ENCODE assay signal across 22 mouse cellular contexts in genomic region chr7:98740363-98740762, GRCm38 (mm10). TPM values are rescaled to one million over a fixed set of nuclear protein-coding genes. Genes with fewer than 3 reads are reported as not detected.
DNase-seq lines count a peak whose midpoint lies in the region; ATAC-seq and TF ChIP-seq lines count a peak whose summit lies in the region.
"Had no signal": no experiment of that assay in that cellular context is flagged by ENCODE, and none has a peak within 500 bp of the region (broad histone marks: within the 10 kb centered on the region; RNA-seq: fewer than 3 reads in every experiment).

No protein-coding gene starts in this region.

- ATAC-seq in kidney, embryonic 15.5 days (replicated peaks; ENCODE audit: low FRiP score): peak; percentile 60
- no peak for ATAC-seq in limb, embryonic 11.5 days (ENCODE audit: insufficient number of reproducible peaks, low FRiP score, low TSS enrichment, low read depth)
- ATAC-seq in forebrain, postnatal 0 days: no peak
- ATAC-seq: forebrain, embryonic 15.5 days had no signal

- no peaks in the 10 kb centered on the region for H3K9me3 ChIP-seq in kidney, embryonic 15.5 days (replicated peaks)
- peaks cover 10% of the 10 kb centered on the region for H3K9me3 ChIP-seq in E14TG2a.4 (ENCODE audit: low read length)
- no peaks in the 10 kb centered on the region for H3K9me3 ChIP-seq in limb, embryonic 11.5 days (ENCODE audit: control insufficient read depth, low read length)
- no peaks in the 10 kb centered on the region for H3K9me3 ChIP-seq in forebrain, postnatal 0 days (ENCODE audit: low read length)
- H3K9me3 ChIP-seq: embryonic facial prominence, embryonic 13.5 days; forebrain, embryonic 15.5 days; G1E; hindbrain, embryonic 13.5 days; limb, embryonic 15.5 days; liver, embryonic 15.5 days; stomach, embryonic 15.5 days had no signal

- 6% methylated on average over 5 of the region's 5 CpGs for WGBS in kidney, embryonic 15.5 days
- 3% methylated on average over 5 of the region's 5 CpGs for WGBS in limb, embryonic 11.5 days
- WGBS in forebrain, postnatal 0 days: 21% methylated on average over 5 of the region's 5 CpGs

- H3K9ac ChIP-seq in kidney, embryonic 15.5 days: no peak overlapping the region
- no peak overlapping the region for H3K9ac ChIP-seq in limb, embryonic 11.5 days (ENCODE audit: low read length)
- no peak overlapping the region for H3K9ac ChIP-seq in forebrain, postnatal 0 days
- H3K9ac ChIP-seq: embryonic facial prominence, embryonic 13.5 days; forebrain, embryonic 15.5 days; hindbrain, embryonic 13.5 days; limb, embryonic 15.5 days; liver, embryonic 15.5 days; stomach, embryonic 15.5 days had no signal

- no peaks in the 10 kb centered on the region for H3K36me3 ChIP-seq in kidney, embryonic 15.5 days
- H3K36me3 ChIP-seq in E14TG2a.4 (ENCODE audit: insufficient read depth, low read length): no peaks in the 10 kb centered on the region
- no peaks in the 10 kb centered on the region for H3K36me3 ChIP-seq in limb, embryonic 11.5 days (ENCODE audit: control insufficient read depth, insufficient read depth, low read length)
- H3K36me3 ChIP-seq in forebrain, postnatal 0 days (ENCODE audit: insufficient read depth): no peaks in the 10 kb centered on the region
- H3K36me3 ChIP-seq: embryonic facial prominence, embryonic 13.5 days; forebrain, embryonic 15.5 days; G1E; hindbrain, embryonic 13.5 days; limb, embryonic 15.5 days; liver, embryonic 15.5 days; stomach, embryonic 15.5 days had no signal

- no peak for TF ChIP-seq CTCF in E14TG2a.4 (conservative IDR thresholded peaks at IDR 0.05; ENCODE audit: low read length)
- TF ChIP-seq CTCF in forebrain, postnatal 0 days (IDR thresholded peaks at IDR 0.05; ENCODE audit: low read depth): no peak

- peak overlapping the region; percentile 61 for H3K27ac ChIP-seq in kidney, embryonic 15.5 days
- 0 out of 2 replicates have a peak overlapping the region, but pooled peaks have one; percentile 23 for H3K27ac ChIP-seq in limb, embryonic 11.5 days (replicated peaks; ENCODE audit: low read depth, low read length)
- no peak overlapping the region for H3K27ac ChIP-seq in forebrain, postnatal 0 days (ENCODE audit: low read depth, low read length)
- H3K27ac ChIP-seq: embryonic facial prominence, embryonic 13.5 days; forebrain, embryonic 15.5 days; gastrocnemius, adult 2 months; hindbrain, embryonic 13.5 days; limb, embryonic 15.5 days; liver, embryonic 15.5 days; stomach, embryonic 15.5 days had no signal

- H3K4me2 ChIP-seq in kidney, embryonic 15.5 days: 0 out of 2 replicates have a peak overlapping the region, but pooled peaks have one; percentile 10
- no peak overlapping the region for H3K4me2 ChIP-seq in limb, embryonic 11.5 days (ENCODE audit: low read depth, severe bottlenecking)
- no peak overlapping the region for H3K4me2 ChIP-seq in forebrain, postnatal 0 days (ENCODE audit: low read depth)
- H3K4me2 ChIP-seq: embryonic facial prominence, embryonic 13.5 days; forebrain, embryonic 15.5 days; heart, embryonic 11.5 days; hindbrain, embryonic 13.5 days; limb, embryonic 15.5 days; liver, embryonic 15.5 days; stomach, embryonic 15.5 days had no signal

- H3K4me1 ChIP-seq in kidney, embryonic 15.5 days: peaks cover 22% of the 10 kb centered on the region
- H3K4me1 ChIP-seq in E14TG2a.4 (replicated peaks; ENCODE audit: low read depth, low read length): peaks cover 34% of the 10 kb centered on the region
- peaks cover 13% of the 10 kb centered on the region for H3K4me1 ChIP-seq in limb, embryonic 11.5 days (ENCODE audit: control insufficient read depth, insufficient read depth, low read length)
- H3K4me1 ChIP-seq in forebrain, postnatal 0 days (ENCODE audit: insufficient read depth): no peaks in the 10 kb centered on the region
- H3K4me1 ChIP-seq: liver, embryonic 15.5 days had no signal

- peaks cover 34% of the 10 kb centered on the region for H3K27me3 ChIP-seq in kidney, embryonic 15.5 days
- H3K27me3 ChIP-seq in E14TG2a.4 (ENCODE audit: insufficient read depth, low read length): peaks cover 42% of the 10 kb centered on the region
- no peaks in the 10 kb centered on the region for H3K27me3 ChIP-seq in limb, embryonic 11.5 days (ENCODE audit: control insufficient read depth, insufficient read depth, low read length)
- H3K27me3 ChIP-seq in forebrain, postnatal 0 days (ENCODE audit: insufficient read depth, low read length): no peaks in the 10 kb centered on the region
- H3K27me3 ChIP-seq: forebrain, embryonic 15.5 days; stomach, embryonic 15.5 days had no signal

- no peak overlapping the region for H3K4me3 ChIP-seq in kidney, embryonic 15.5 days (replicated peaks)
- H3K4me3 ChIP-seq in E14TG2a.4 (replicated peaks; ENCODE audit: low read length): 0 out of 2 replicates have a peak overlapping the region, but pooled peaks have one; percentile 1
- no peak overlapping the region for H3K4me3 ChIP-seq in limb, embryonic 11.5 days (ENCODE audit: low read depth, low read length)
- H3K4me3 ChIP-seq in forebrain, postnatal 0 days (ENCODE audit: low read depth, low read length): no peak overlapping the region
- H3K4me3 ChIP-seq: embryonic facial prominence, embryonic 13.5 days; forebrain, embryonic 15.5 days; gastrocnemius, adult 2 months; hindbrain, embryonic 13.5 days; limb, embryonic 15.5 days; liver, embryonic 15.5 days; stomach, embryonic 15.5 days had no signal

- DNase-seq in kidney, adult 9 months: no peak
- DNase-seq in MN1 (ENCODE audit: low spot score): peak; percentile 43
- DNase-seq in limb, embryonic 11.5 days (ENCODE audit: low spot score): peak; percentile 44
- no peak for DNase-seq in forebrain, postnatal 0 days
- no peak for DNase-seq in adipocyte (ENCODE audit: low spot score)
- DNase-seq: cerebellum, adult 2 months; gastrocnemius, adult 2 months; heart, postnatal 14 days; kidney, postnatal 25 days; retina, postnatal 1 day; thymus, adult 18-20 months; thymus, postnatal 4 days had no signal

RNA-seq across cellular contexts. Expression of gene Thap12, which starts 37.5 kb away (rescaled TPM):
- 61.3 and 61.7 TPM in 2 replicates for polyA plus RNA-seq in kidney, embryonic 15.5 days (2015; fragmentation: Nextera tagmentation; extraction: Ambion mirVana)
- 78.3 and 87.2 TPM in 2 replicates for polyA plus RNA-seq in limb, embryonic 11.5 days (2014; fragmentation: Nextera tagmentation; extraction: Ambion mirVana)
- total RNA-seq in forebrain, postnatal 0 days (2014; rRNA removed): 88.8 and 97.3 TPM in 2 replicates
- 45.1 and 51.3 TPM in 2 replicates for polyA plus RNA-seq in forebrain, postnatal 0 days (2015; fragmentation: Nextera tagmentation; extraction: Ambion mirVana)

Comparison
In these comparisons a context has a peak if more than half of its experiments do, and no peak if none do; other contexts are left out.
1. DNase-seq: peak in MN1 (single experiment) and limb, embryonic 11.5 days (single experiment); none in kidney, adult 9 months (single experiment), forebrain, postnatal 0 days (single experiment) and adipocyte (single experiment).